Mouse (Mus musculus) neutrophil, adult 5-6 weeks (primary cell): ENCODE measurements around the gene Cpm. TPM values are rescaled to one million over a fixed set of nuclear protein-coding genes. Genes with fewer than 3 reads are reported as not detected.
A peak's percentile ranks its signal among the peaks of the same experiment; 100 is the strongest.
"Not testable (repeated sequence)": the region's sequence is repeated elsewhere in the genome, so short reads cannot be mapped to it uniquely, and the experiment has no call there.

ENCODE experiments used
- ATAC-seq: fragments of 151-379, 151-347 bp; 2 replicates; pipeline ENCODE4 v1.8.0; 2017; ENCODE audit warnings: mild to moderate bottlenecking, moderate TSS enrichment; ENCODE audit not compliant: insufficient number of reproducible peaks, poor library complexity, low FRiP score, severe bottlenecking; ENCODE audit errors: extremely low read depth
- total RNA-seq: library from RNA; stranded (forward); fragments of 200-1000 nt; gene quantifications from 2 replicates; pipeline ENCODE4 v1.2.3, GENCODE M21; 2017

Cpm gene
- total RNA-seq, 1 experiment from 2014 or later, result 40.6 TPM

- no peak for ATAC-seq
These were observed 36.8 kb upstream of the Cpm start for GRCm38 (mm10) chr10:117592306-117593040.

GRCm38 (mm10) chr10:117593041-117593570 is 36.2 kb upstream of the Cpm start:
- ATAC-seq, result no peak

DNA sequence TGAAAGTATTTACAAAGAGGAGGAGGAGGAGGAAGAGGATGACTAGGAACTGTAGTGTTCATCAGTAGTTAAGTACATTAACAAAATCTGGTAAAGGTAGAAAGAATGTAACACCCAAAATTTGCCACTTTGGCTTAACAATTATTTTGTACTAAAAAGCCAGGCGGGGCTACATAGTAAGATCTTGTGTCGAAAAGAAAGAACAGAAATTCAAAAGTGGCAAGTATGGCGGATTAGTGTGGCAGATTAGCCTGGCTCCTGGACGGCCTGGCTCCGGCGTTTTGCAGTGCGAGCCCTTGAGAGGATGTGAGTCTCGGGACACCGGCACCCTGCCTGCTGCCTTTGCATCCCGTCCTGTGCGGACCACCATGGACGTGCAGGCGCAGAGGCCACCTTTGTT is 35.4 kb upstream of the Cpm start:
- no peak for ATAC-seq

DNA sequence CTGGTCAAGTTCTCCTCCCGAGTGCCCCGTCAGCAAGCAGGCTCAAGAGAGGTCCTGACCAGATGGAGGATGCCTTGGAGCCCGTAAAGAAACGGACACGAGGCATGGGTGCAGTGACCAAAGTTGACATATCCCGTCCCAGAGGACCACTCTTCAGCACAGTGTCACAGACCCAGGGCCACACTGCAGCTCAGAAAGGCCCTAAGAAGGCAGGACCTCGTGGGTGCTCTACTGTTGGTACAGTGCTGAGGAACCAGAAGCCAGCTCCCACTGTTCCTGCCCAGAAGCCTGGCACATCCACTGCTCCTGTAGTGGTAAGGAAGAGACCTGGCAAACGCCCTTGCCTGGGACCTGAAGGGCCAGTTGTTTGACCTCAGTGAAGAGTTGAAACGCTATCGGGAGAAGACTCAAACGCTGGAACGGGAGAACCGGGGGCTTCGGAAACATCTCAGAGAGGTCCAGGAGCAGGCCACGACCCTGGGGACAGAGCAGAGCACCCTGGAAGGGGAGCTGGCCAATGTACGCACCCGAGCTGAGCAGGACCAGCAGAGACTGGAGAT is 34.9 kb upstream of the Cpm start:
- no peak for ATAC-seq

DNA sequence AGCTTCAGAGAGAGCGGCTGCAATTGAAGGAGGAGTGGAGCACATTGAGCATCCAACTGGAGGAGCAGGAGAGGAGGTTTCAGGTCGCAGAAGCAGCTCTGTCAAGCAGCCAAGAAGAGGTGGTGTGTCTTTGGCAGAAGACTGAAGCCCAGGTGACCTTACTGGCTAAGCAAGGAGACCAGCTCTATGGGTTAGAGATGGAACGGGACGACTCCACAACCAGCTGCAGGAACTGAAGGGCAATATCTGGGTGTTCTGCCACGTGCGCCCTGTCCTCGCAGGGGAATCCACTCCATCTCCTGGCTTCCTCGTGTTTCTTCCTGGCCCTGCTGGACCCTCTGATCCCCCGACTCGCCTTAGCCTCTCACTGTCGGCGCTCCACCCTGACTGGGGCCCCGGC is 34.4 kb upstream of the Cpm start:
- no peak for ATAC-seq

DNA sequence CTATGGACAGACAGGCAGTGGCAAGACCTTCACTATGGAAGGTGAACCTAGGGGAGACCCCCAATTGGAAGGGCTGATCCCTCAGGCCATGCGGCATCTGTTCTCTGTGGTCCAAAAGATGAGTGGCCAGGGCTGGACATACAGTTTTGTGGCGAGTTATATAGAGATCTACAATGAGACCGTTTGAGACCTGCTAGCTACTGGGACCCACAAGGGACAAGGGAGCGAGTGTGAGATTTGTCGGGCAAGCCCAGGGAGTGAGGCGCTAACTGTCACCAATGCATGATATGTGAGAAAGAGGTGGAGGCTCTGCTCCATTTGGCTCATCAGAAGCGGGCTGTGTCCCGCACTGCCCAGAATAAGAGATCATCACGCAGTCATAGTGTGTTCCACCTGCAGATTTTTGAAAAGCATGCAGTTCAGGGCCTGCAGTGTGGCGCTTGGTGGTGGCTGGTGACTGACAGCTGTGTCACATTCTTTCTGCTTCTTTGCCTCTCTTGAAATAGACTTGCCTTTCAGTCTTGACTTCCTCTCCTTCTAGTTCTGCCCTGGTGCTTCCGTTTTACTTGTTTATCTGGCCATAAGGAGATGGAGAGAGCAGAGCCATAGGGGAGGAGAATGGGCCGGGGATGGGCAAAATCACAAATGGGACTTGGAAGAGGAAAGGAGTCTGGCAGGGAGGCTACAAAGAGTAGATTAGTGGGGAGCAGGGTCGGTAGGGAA is 33.7 kb upstream of the Cpm start:
- ATAC-seq, result peak; percentile 66

DNA sequence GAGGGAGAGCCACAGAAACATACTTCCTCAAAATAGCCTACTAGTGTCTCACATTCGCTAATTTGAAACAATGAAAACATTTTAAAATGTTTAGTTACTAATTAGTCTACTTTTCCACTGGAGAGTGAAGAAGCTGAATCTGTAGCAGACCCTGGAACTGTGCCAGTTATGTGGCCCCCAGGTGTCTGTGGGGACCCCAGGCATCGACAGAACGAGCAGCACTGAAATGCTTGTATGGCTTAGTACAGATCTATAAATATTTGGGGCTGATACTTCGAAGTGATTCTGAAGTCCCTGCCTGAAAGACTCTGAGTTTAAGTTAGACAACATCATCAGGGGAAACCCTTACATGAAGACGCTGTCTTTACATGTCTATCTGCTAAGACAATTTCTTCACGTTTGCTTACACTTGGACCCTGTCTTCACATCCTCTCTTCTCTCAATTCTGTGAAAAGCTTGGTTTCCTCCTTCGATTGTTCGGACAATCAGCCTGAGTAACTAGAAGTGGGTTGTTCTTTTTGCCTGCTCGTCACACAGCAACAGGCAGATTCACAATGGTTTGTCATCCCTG is 33.0 kb upstream of the Cpm start:
- peak; percentile 17; the same call in 1 of the 2 replicates for ATAC-seq

- no peak for ATAC-seq
These were observed 32.5 kb upstream of the Cpm start for GRCm38 (mm10) chr10:117596771-117597324.

DNA sequence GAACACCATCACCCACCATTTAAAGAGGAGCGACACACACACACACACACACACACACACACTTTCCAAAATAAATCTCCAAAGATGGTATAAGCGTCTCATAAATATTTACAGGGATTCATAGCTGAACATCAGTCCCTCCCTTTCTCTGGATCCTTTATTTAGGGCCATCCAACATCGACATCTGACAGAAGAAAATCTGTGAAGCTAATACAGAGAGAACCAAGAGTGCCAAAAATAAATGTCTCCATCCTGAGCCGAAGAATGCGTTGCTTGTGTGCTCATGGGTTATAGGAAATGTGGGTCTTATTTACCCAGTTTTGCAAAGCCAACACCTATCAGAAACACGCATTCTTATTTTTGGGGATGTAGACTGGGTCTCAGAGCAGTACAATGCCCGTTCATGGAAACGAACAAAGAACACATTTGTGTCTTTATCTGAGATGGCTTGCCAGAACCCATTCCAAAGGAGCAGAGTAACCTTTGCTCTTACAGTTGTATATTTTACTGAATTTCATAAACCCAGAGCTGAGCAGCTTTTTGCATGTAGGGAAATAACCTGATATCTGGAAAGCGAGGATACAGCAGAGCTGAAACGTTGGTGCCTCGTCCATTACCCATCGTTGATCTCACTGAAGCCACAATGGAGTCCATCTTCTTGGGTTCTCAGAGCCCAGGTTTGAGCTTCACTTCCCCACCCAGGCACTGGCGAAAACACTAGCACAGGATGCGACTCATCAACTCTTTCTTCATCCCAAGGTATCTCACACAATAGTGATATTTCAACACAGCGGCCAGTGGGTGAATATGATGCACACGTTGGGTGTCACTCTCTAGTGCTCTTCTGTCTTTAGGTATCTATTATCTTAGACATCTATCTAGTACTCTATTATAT is 31.7 kb upstream of the Cpm start:
- not testable (repeated sequence) for ATAC-seq

- ATAC-seq, result no peak
These were observed 30.9 kb upstream of the Cpm start for GRCm38 (mm10) chr10:117598266-117598950.

- ATAC-seq, result peak; percentile 73
These were observed 30.2 kb upstream of the Cpm start for GRCm38 (mm10) chr10:117598951-117599572.

DNA sequence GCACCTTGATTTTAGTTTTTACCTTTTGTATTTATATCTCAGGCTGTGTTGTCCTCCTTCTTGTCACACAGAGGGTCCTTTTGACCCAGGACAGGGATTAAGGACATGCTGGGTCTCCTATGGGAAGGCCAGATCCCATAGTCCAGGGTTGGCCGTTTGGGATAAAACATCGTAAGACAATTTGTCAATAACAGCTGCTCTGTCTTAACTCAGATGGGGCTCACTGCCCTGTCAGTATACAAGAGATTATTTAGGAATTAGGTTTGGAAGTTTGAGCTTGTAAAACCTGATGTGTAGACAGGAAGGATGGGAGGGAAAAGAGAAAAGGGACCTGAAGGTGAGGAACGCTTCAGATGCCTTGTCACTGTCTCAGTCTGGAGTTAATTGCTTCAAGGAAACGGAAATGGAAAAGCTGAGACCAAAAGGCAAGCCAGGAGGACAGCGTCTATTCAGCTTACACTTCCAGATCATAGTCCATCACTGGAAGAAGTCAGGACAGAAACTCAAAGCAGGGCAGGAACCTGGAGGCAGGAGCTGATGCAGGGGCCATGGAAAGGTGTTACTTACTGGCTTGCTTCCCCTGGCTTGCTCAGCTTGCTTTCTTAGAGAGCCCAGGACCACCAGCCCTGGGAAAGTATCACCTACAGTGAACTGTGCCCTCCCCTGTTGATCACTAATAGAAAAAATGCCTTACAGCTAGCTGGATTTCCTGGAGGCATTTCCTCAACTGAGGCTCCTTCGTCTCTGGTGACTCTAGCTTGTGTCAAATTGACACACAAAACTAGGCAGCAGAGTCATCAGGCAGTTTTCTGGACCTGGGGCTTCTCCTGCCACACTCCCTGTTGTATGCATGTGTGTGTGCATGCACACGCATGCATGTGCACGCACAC is 27.9 kb upstream of the Cpm start:
- no peak for ATAC-seq

GRCm38 (mm10) chr10:117602325-117603129 is 26.8 kb upstream of the Cpm start:
- ATAC-seq, result no peak

- no peak for ATAC-seq
These were observed 26.0 kb upstream of the Cpm start for GRCm38 (mm10) chr10:117603130-117603833.
